Mouse (Mus musculus) liver, adult 2 months (tissue): ENCODE measurements around the gene Maml3. TPM values are rescaled to one million over a fixed set of nuclear protein-coding genes. Genes with fewer than 3 reads are reported as not detected.

Experiments used
- DNase-seq: peaks from one replicate; pipeline ENCODE4 v3.0.0-alpha.2; 2011; ENCODE audit warnings: low read depth, low spot score; ENCODE audit errors: extremely low read depth
- H3K27ac ChIP-seq: fragments of 200-500 bp; replicated peaks from 2 replicates; pipeline ENCODE4 v1.5.1; 2012; ENCODE audit warnings: low read depth, mild to moderate bottlenecking, control low read depth, inconsistent platforms, low read length; ENCODE audit not compliant: insufficient read depth
- H3K27me3 ChIP-seq: fragments of 200-500 bp; 2 replicates; pipeline ENCODE4 v1.6.1; 2012; ENCODE audit warnings: mild to moderate bottlenecking, moderate library complexity, low read length, inconsistent platforms; ENCODE audit not compliant: control insufficient read depth, insufficient read depth
- H3K36me3 ChIP-seq: fragments of 200-500 bp; 2 replicates; pipeline ENCODE4 v1.6.1; 2012; ENCODE audit warnings: low read length, inconsistent platforms; ENCODE audit not compliant: control insufficient read depth, insufficient read depth
- H3K4me1 ChIP-seq: fragments of 200-500 bp; 2 replicates; pipeline ENCODE4 v1.6.1; 2011; ENCODE audit warnings: low read length; ENCODE audit not compliant: control insufficient read depth, insufficient read depth
- H3K4me3 ChIP-seq: fragments of 200-500 bp; 2 replicates; pipeline ENCODE4 v1.5.1; 2011; ENCODE audit warnings: low read depth, mild to moderate bottlenecking, control low read depth, low read length, moderate library complexity; ENCODE audit not compliant: insufficient read depth
- H3K79me2 ChIP-seq: fragments of 200-500 bp; 2 replicates; pipeline ENCODE4 v1.6.1; 2012; ENCODE audit warnings: inconsistent platforms, mild to moderate bottlenecking, low read length, moderate library complexity; ENCODE audit not compliant: control insufficient read depth, insufficient read depth
- H3K9ac ChIP-seq: fragments of 200-500 bp; 2 replicates; pipeline ENCODE4 v1.6.1; 2012; ENCODE audit warnings: low read depth, mild to moderate bottlenecking, control low read depth, inconsistent platforms, low read length
- CTCF ChIP-seq: fragments of 200-500 bp; IDR thresholded peaks from 2 replicates; pipeline ENCODE4 v1.5.1; 2011; ENCODE audit warnings: low read depth, low read length, control low read depth
- POLR2A ChIP-seq: fragments of 200-500 bp; IDR thresholded peaks from 2 replicates; pipeline ENCODE4 v1.6.1; 2011; ENCODE audit warnings: low read length, control low read depth; ENCODE audit not compliant: insufficient read depth; ENCODE audit errors: extremely low read depth
- WGBS: fragments of 180-500 bp; shearing (Covaris S2); methylation state at CpG from one replicate; pipeline ENCODE4 v1.1.7; 2018; 5-methylcytosine and 5-hydroxymethylcytosine counted together
- polyA plus RNA-seq: library from polyadenylated mRNA; depleted of rRNA; stranded (reverse); fragments of >200 nt; gene quantifications from 2 replicates; pipeline ENCODE4 v1.2.3, GENCODE M21; 2012
- total RNA-seq: library from RNA; depleted of rRNA; stranded (reverse); fragments of >200 nt; gene quantifications from 2 replicates; pipeline ENCODE4 v1.2.3, GENCODE M21; 2014

Gene Maml3
- total and polyA plus RNA-seq, 2 experiments, result 0.64 to 0.92 TPM

- no peak for DNase-seq
- no peaks in the 10 kb centered on the region for H3K36me3 ChIP-seq
- no peaks in the 10 kb centered on the region for H3K27me3 ChIP-seq
- no peaks in the 10 kb centered on the region for H3K4me1 ChIP-seq
- TF ChIP-seq CTCF (no peak), POLR2A (no peak)
- H3K4me3 ChIP-seq, result no peak overlapping the region
- no peak overlapping the region for H3K9ac ChIP-seq
- WGBS, result 94% methylated on average over 9 of the region's 9 CpGs
- no peak overlapping the region for H3K27ac ChIP-seq
- H3K79me2 ChIP-seq, result no peaks in the 10 kb centered on the region
These were observed 141.6 kb downstream of the Maml3 start for GRCm38 (mm10) chr3:51963151-51963791.

GRCm38 (mm10) chr3:51958751-51959150 is 146.1 kb downstream of the Maml3 start:
- no peak overlapping the region for H3K9ac ChIP-seq
- no peak for DNase-seq
- H3K27ac ChIP-seq, result no peak overlapping the region
- no peaks in the 10 kb centered on the region for H3K4me1 ChIP-seq
- no peaks in the 10 kb centered on the region for H3K79me2 ChIP-seq
- no peaks in the 10 kb centered on the region for H3K36me3 ChIP-seq
- 83% methylated on average over 2 of the region's 2 CpGs for WGBS
- no peaks in the 10 kb centered on the region for H3K27me3 ChIP-seq
- H3K4me3 ChIP-seq, result no peak overlapping the region
- no peak for TF ChIP-seq CTCF
- no peak for TF ChIP-seq POLR2A

DNA sequence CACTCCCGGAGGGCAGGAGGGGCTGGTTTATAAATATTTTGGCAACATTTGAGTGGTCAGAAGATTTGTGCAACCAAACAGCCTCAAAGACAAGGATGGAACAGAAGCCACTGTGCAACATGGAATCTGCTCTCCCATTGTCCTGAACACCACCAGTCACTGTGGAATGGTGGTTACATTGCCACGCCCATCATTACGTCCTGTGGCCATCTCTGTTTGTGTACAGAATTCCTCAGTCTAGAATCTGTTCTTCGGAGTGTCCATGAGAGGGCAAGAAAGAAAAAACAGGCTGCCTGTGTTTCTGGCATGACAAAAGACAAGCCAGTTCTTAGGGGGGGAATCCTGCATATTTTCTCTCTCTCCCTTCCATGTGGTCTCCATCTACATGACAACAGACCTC is 150.4 kb downstream of the Maml3 start:
- no peak overlapping the region for H3K9ac ChIP-seq
- no peak for DNase-seq
- no peak overlapping the region for H3K27ac ChIP-seq
- no peak for TF ChIP-seq CTCF
- TF ChIP-seq POLR2A, result no peak
- no peaks in the 10 kb centered on the region for H3K79me2 ChIP-seq
- no peaks in the 10 kb centered on the region for H3K4me1 ChIP-seq
- no peaks in the 10 kb centered on the region for H3K27me3 ChIP-seq
- no peak overlapping the region for H3K4me3 ChIP-seq
- no peaks in the 10 kb centered on the region for H3K36me3 ChIP-seq
- 75% methylated on average over 4 of the region's 4 CpGs for WGBS

DNA sequence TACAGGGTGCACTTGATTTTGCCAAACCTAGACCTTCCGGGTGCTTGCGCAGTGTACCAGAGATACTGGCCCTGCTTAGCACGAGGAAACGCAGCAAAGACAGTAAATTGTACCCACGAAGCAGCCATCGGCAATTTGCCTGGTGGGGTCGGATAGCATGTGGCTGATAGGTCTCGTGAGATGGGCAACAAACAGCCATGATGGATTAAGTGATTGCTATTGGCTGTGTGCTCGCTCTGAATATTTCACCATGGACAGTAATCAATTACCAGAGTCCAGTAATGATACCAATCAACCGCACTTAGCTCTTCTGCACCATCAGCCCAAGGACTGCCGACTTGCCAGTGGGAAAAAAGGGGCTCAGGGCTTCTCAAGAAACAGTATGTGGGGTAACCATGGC is 150.9 kb downstream of the Maml3 start:
- Histone ChIP-seq H3K27ac (no peak overlapping the region), H3K4me1 (no peaks in the 10 kb centered on the region), H3K4me3 (no peak overlapping the region), H3K27me3 (no peaks in the 10 kb centered on the region), H3K36me3 (no peaks in the 10 kb centered on the region), H3K9ac (no peak overlapping the region), H3K79me2 (no peaks in the 10 kb centered on the region)
- 91% methylated on average over 11 of the region's 11 CpGs for WGBS
- TF ChIP-seq CTCF, result no peak
- no peak for TF ChIP-seq POLR2A
- no peak for DNase-seq

DNA sequence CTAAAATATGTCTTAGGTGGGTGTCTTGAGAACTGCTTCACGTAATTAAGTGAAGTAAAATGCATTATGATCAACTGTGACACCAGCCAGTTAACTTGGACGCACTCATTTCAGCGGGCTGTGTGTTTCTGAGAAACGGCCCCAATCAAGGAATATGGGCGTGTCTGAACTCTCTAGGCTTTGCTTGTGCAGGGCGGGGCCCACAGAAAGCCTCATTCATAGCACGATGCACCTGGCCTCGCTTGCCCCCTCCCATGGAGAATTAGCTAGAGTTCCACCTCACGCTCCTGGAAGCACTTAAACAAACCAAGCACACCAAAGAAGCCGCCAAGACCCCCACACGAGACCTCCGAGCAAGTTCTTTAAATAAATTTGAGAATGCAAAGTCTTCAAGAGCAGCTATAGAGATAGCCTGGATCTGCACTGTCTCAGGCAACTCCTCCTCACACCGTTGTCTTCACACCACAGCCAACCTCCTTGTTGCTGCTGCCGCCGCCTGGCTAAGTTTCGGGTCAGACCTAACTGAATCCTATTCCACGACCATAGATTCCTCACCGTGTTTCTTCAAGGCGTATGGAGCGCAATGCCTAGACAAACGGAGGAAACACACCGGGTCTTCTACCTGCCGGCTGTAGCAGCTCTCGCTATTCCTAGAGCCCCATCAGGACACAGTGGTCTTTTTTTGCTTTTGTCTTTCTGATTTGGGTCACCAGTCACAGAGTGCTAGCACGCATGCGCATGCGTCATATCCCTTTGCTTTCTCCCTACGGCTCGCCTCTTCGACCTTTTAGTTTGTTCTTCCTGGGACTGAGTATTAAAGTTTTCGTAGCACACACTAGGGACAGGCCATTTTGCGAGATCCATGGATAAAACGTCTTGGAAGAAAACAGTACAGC is 151.9 kb downstream of the Maml3 start:
- TF ChIP-seq CTCF (no peak), POLR2A (no peak)
- H3K27ac ChIP-seq, result no peak overlapping the region
- WGBS, result 74% methylated on average over 33 of the region's 33 CpGs
- no peak for DNase-seq
- H3K9ac ChIP-seq, result no peak overlapping the region
- no peak overlapping the region for H3K4me3 ChIP-seq
- H3K79me2 ChIP-seq, result no peaks in the 10 kb centered on the region
- no peaks in the 10 kb centered on the region for H3K36me3 ChIP-seq
- no peaks in the 10 kb centered on the region for H3K27me3 ChIP-seq
- no peaks in the 10 kb centered on the region for H3K4me1 ChIP-seq

DNA sequence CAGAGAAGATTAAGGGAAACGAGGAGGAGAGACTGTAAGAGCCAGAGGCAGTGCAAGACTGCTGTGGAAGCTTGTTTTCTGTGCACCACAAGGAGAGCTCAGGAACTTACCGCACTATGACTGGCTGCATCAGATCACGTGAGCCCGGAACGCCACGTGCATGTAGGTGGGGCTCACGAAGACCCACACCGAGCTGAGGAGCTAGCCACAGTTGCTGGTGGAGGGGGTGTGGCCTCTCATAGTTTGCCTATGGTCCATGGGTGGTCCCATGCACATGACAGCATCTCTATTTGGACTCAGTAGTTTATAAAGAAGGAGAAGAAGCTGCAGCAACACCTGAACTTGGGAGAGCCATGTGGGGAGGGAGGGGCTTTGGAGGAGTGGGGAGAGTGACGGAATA is 152.6 kb downstream of the Maml3 start:
- Histone ChIP-seq H3K79me2 (no peaks in the 10 kb centered on the region), H3K27me3 (no peaks in the 10 kb centered on the region), H3K27ac (no peak overlapping the region), H3K4me3 (no peak overlapping the region), H3K36me3 (no peaks in the 10 kb centered on the region), H3K4me1 (no peaks in the 10 kb centered on the region), H3K9ac (no peak overlapping the region)
- DNase-seq, result no peak
- no peak for TF ChIP-seq CTCF
- no peak for TF ChIP-seq POLR2A
- 77% methylated on average over 9 of the region's 9 CpGs for WGBS
